Mouse (Mus musculus): ENCODE data around the gene Ppp2r5c.

DNA sequence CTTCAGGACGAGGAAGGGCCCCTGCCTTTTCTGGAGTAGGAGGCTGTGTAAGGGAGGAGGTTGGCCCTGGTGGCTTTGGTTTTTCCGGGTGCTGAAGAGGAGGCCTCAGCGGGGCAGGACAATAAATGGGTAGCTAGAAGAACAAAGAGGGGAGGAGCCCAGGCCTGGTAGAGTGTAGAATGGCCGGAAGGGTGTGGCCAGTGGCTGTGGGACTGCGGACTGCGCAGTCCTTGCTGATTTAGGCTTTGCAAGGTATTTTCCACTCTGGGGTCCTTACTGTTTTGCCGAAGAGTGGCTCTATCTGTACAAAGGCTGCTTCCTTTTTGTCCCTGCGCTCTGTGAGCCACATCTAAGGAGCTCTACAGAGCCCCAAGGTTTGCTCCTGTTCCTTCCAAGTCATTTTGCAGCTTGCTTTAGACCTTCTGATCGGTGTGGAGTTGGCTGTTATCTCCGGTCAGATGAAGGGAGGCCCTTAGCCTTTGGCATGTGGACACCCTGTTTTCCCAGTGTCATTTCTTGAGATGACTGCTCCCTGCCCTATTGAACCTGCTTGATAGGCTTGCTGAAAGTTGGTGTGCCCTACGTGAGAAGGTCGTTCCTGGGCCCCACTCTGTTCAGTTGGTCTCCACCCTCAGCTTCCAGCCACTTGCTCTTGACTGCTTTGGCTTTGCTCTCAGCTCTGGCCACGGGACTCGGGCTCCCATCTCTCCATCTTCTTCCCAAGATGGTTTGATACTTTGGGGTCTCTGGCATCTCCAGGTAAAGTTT, 52.5 kb downstream of the Ppp2r5c start:
- TF ChIP-seq CTCF (IDR thresholded peaks at IDR 0.05; ENCODE audit: low read depth, low read length) (no peak), POLR2A (IDR thresholded peaks at IDR 0.05; ENCODE audit: borderline replicate concordance, low read depth, low read length) (no peak)
